Mouse (Mus musculus) CH12.LX (cell line): ENCODE measurements around the gene Pou5f1.

Source experiments
- CHD1 ChIP-seq: IDR thresholded peaks from 2 replicates; pipeline ENCODE4 v1.6.1; 2012; ENCODE audit warnings: low read depth, low read length, improper control_type of control experiment, inconsistent platforms
- CTCF ChIP-seq, 2 experiments: IDR thresholded peaks in 1 of 2; conservative IDR thresholded peaks in 1 of 2; 2 replicates each; pipeline ENCODE4 v1.5.1; 2011 to 2012; ENCODE audit warnings: low read depth in 2 of 2, low read length in 2 of 2, improper control_type of control experiment in 1 of 2, inconsistent platforms in 1 of 2, mild to moderate bottlenecking in 1 of 2, moderate library complexity in 1 of 2
- E2F4 ChIP-seq: IDR thresholded peaks from 2 replicates; pipeline ENCODE4 v1.6.1; 2011; ENCODE audit warnings: low read depth, low read length, improper control_type of control experiment; ENCODE audit not compliant: insufficient replicate concordance
- GABPA ChIP-seq: IDR thresholded peaks from 2 replicates; pipeline ENCODE4 v1.6.1; 2012; ENCODE audit warnings: low read depth, low read length, improper control_type of control experiment, inconsistent platforms; ENCODE audit not compliant: insufficient replicate concordance
- JUND ChIP-seq: conservative IDR thresholded peaks from 2 replicates; pipeline ENCODE4 v1.6.1; 2011; ENCODE audit warnings: low read depth, low read length, improper control_type of control experiment
- POLR2A ChIP-seq: IDR thresholded peaks from 2 replicates; pipeline ENCODE4 v1.6.1; 2011; ENCODE audit warnings: low read depth, mild to moderate bottlenecking, improper control_type of control experiment, low read length
- POLR2AphosphoS2 ChIP-seq: IDR thresholded peaks from 2 replicates; pipeline ENCODE4 v1.6.1; 2011; ENCODE audit warnings: low read depth, low read length, improper control_type of control experiment
- ZKSCAN1 ChIP-seq: IDR thresholded peaks from 2 replicates; pipeline ENCODE4 v1.6.1; 2012; ENCODE audit warnings: low read depth, inconsistent platforms, low read length, improper control_type of control experiment, borderline replicate concordance
- ZMIZ1 ChIP-seq: IDR thresholded peaks from 2 replicates; pipeline ENCODE4 v1.6.1; 2012; ENCODE audit warnings: low read depth, mild to moderate bottlenecking, inconsistent platforms, low read length, improper control_type of control experiment

DNA sequence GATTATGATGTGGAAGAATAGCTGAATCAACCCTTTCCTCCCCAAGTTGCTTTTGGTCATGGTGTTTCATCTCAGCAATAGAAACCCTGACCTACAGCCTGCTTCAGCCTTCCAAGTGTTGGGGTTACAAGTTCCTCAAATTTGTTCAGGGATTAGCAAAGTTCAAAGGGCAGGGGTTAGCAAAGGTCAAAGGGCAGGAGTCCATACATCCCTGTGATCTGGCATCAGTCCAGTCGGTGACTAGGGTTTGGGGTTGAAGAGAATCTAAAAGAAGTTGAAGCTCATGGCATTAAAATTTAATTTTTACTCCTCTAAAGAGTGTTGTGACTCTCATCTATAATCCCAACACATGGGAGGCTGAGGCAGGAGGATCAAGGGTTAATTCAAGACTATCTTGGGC is 32.7 kb downstream of the Pou5f1 start:
- TF ChIP-seq ZMIZ1 (no peak), POLR2A (no peak), CTCF (conservative IDR thresholded peaks at IDR 0.05 in 1 of 2, IDR thresholded peaks at IDR 0.05 in 1 of 2; ENCODE audit: low read depth in 2 of 2, low read length in 2 of 2) (no peak), POLR2AphosphoS2 (no peak), JUND (no peak), GABPA (no peak), E2F4 (no peak), ZKSCAN1 (no peak), CHD1 (no peak)
